22 mouse cellular contexts compared by ENCODE assay signal in genomic region chr1:60485649-60486048, GRCm38 (mm10).
A peak's percentile ranks its signal among the peaks of the same experiment; 100 is the strongest.
DNase-seq lines count a peak whose midpoint lies in the region; ATAC-seq and TF ChIP-seq lines count a peak whose summit lies in the region.
"Had no signal": no experiment of that assay in that cellular context is flagged by ENCODE, and none has a peak within 500 bp of the region (broad histone marks: within the 10 kb centered on the region; RNA-seq: fewer than 3 reads in every experiment).

No protein-coding gene starts in this region.

- H3K4me3 ChIP-seq in kidney, adult 2 months (ENCODE audit: insufficient read depth, low read depth, low read length), result no peak overlapping the region
- no peak overlapping the region for H3K4me3 ChIP-seq in kidney, embryonic 16.5 days (ENCODE audit: low read length)
- H3K4me3 ChIP-seq: embryonic facial prominence, embryonic 12.5 days; forebrain, embryonic 12.5 days; gastrocnemius, adult 2 months; hindbrain, embryonic 12.5 days had no signal

- no peak for ATAC-seq in kidney, embryonic 16.5 days (ENCODE audit: low FRiP score, low TSS enrichment)
- ATAC-seq: CD4-positive, CD25-positive, alpha-beta regulatory T cell, adult 4 months; hindbrain, embryonic 16.5 days; inflammation-experienced regulatory T-cells, adult 6 months; intestine, postnatal 0 days had no signal

- H3K27me3 ChIP-seq in kidney, adult 2 months (replicated peaks; ENCODE audit: control insufficient read depth, insufficient read depth, low read length), result no peaks in the 10 kb centered on the region
- H3K27me3 ChIP-seq in kidney, embryonic 16.5 days (ENCODE audit: insufficient read depth, low read length), result no peaks in the 10 kb centered on the region
- H3K27me3 ChIP-seq: embryonic facial prominence, embryonic 12.5 days; forebrain, embryonic 12.5 days; hindbrain, embryonic 12.5 days had no signal

- H3K9ac ChIP-seq in kidney, embryonic 16.5 days (replicated peaks; ENCODE audit: low read length), result no peak overlapping the region
- H3K9ac ChIP-seq: embryonic facial prominence, embryonic 12.5 days; forebrain, embryonic 12.5 days; hindbrain, embryonic 12.5 days had no signal

- H3K4me1 ChIP-seq in kidney, adult 2 months (ENCODE audit: control insufficient read depth, insufficient read depth, low read length), result no peaks in the 10 kb centered on the region
- no peaks in the 10 kb centered on the region for H3K4me1 ChIP-seq in kidney, embryonic 16.5 days (ENCODE audit: insufficient read depth, low read length)
- H3K4me1 ChIP-seq: embryonic facial prominence, embryonic 12.5 days; forebrain, embryonic 12.5 days; hindbrain, embryonic 12.5 days had no signal

- DNase-seq in kidney, adult 2 months, result peak; percentile 13
- peak; percentile 56 for DNase-seq in 3T3-L1 (ENCODE audit: low read depth, low spot score)
- DNase-seq in adrenal gland, adult 18-20 months (ENCODE audit: low spot score in 2 of 2), result peak; percentile 8 to 31
- peak; percentile 49 for DNase-seq in adrenal gland, postnatal 14 days
- no peak for DNase-seq in right cerebral cortex, adult 18-20 months
- DNase-seq in thymus, postnatal 0 days (ENCODE audit: low spot score), result no peak
- DNase-seq: cerebellum, adult 11-12 months; cerebellum, adult 9-10 months; cerebellum, postnatal 25 days; gastrocnemius, adult 2 months; gastrocnemius, postnatal 25 days; heart, postnatal 10 days; heart, postnatal 4 days had no signal

- no peak for TF ChIP-seq CTCF in kidney, adult 2 months (conservative IDR thresholded peaks at IDR 0.05; ENCODE audit: insufficient read depth, insufficient read length, low read depth, low read length)

- H3K9me3 ChIP-seq in kidney, embryonic 16.5 days (ENCODE audit: low read length), result no peaks in the 10 kb centered on the region
- H3K9me3 ChIP-seq: embryonic facial prominence, embryonic 12.5 days; forebrain, embryonic 12.5 days; G1E; hindbrain, embryonic 12.5 days had no signal

- H3K4me2 ChIP-seq in kidney, embryonic 16.5 days (replicated peaks; ENCODE audit: low read depth, low read length), result no peak overlapping the region
- H3K4me2 ChIP-seq: embryonic facial prominence, embryonic 12.5 days; forebrain, embryonic 12.5 days; hindbrain, embryonic 12.5 days had no signal

- WGBS in kidney, adult 2 months, result 72% methylated on average over 3 of the region's 3 CpGs
- 84% methylated on average over 3 of the region's 3 CpGs for WGBS in kidney, embryonic 16.5 days

- no peak for TF ChIP-seq POLR2A in kidney, adult 2 months (IDR thresholded peaks at IDR 0.05; ENCODE audit: low read depth, low read length)

- no peak overlapping the region for H3K27ac ChIP-seq in kidney, adult 2 months (ENCODE audit: insufficient read depth, low read depth, low read length)
- H3K27ac ChIP-seq in kidney, embryonic 16.5 days (ENCODE audit: low read length), result no peak overlapping the region
- H3K27ac ChIP-seq: embryonic facial prominence, embryonic 12.5 days; forebrain, embryonic 12.5 days; gastrocnemius, adult 2 months; hindbrain, embryonic 12.5 days had no signal

- H3K36me3 ChIP-seq in kidney, adult 2 months (ENCODE audit: control insufficient read depth, insufficient read depth, low read length), result peaks cover 3% of the 10 kb centered on the region; the same call in 1 of the 2 replicates
- H3K36me3 ChIP-seq in kidney, embryonic 16.5 days (ENCODE audit: insufficient read depth, low read length), result peaks cover 21% of the 10 kb centered on the region

Comparison
In these comparisons a context has a peak if more than half of its experiments do, and no peak if none do; other contexts are left out.
1. DNase-seq: peak in kidney, adult 2 months (single experiment), 3T3-L1 (single experiment), adrenal gland, adult 18-20 months (2 of 2) and adrenal gland, postnatal 14 days (single experiment); none in right cerebral cortex, adult 18-20 months (single experiment) and thymus, postnatal 0 days (single experiment).